Mouse (Mus musculus): Measurements from ENCODE around the gene Npy.

Npy gene

DNA sequence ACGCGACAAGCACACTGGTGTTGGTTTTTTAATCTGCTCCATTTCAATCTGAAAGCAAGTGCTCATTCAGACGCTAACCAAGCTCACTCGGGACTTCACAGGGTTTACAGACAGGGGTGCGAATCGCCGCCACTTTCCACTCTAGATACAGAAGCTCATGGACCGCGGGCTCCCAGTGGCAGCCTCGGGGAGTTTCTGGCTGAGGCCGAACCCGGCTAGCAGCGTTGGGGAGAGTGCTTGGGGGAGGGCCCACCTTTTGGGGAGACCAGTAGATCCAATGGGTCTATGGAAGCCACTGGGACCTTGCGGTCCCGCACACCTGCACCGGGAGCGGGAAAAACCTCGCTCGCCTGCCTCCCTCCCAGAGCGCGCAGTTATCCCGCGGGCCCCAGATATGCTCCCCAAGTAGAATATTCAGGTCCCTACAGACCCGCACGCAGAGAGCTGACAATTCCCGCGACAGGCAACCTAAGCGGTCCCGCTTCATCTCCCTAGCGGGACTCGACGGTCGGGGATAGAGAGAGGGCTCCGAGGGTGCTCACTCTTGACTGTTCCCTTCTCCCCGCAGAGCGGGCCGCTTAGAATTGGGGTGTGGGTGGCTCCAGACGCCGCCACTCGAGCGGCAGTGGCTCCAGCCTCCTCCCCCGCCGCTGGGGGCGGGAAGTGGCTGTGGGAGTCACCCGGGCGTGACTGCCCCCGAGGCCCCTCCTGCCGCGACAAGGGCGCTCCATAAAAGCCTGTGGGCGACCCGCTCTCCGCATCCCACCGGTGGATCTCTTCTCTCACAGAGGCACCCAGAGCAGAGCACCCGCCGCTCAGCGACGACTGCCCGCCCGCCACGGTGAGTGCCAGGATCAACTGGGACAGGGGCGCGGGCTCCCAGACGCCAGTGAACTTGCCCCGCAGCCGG, at the start of gene Npy:
Npy (plus strand) TSS at position 750 of the 910 bp plus-strand sequence.
- peak; percentile 28 for DNase-seq

DNA sequence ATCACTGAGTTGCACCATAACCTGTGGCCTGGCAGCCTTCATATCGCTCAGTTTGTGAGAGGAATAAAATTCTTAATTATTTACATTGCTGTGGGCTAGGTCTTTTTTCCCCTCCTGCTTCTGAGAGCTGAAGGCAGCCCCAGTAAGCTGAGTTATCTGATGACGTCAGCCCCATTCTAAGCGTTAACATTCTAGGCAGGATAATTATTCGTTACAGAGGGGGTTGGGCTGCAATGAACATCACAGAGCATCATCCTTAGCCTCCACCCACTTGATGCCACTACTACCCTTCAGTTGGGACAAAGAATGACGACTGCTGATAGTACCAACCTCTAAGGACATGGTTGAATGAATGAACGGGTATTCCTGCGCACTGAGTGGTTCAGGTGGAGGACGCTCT, 47.5 kb upstream of the Npy start:
- DNase-seq: no peak

DNA sequence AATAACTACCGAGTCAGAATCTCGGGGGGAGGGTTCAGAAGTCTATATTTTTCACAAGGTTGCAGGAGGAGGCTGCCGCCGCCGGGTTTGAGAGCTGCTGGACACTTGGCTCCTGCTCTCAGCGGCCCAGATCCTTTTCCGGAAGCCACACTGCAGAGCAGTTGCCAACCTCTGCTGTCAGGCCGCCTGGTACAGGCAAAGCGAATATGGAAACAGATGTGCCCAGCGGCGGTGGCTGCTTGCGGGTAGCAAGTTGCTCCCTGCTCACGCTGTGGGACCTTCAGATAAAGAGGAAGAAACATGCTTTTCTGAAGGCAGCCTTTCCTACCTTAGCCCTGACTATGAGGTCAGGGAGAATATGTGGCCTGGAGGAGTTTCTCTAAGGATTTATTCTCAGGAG, 44.4 kb upstream of the Npy start:
- DNase-seq: no peak

DNA sequence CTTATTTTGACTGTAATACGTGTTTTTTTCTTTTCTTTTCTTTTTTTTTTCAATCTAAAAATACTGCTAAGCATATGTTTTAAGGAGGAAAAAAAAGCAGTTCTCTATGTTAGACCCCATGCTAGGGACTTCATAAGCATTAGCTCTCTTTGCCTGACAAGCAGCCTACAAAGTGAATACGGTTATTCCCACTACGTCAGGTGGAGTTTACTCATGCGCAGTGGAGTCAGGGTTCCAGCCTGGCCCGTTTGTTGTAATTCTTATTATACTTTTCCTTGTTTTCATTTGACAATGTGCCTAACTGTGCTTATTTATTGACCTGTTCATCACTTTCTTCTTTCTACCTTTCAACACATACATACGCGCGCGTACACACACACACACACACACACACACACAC, 43.8 kb upstream of the Npy start:
- no peak for DNase-seq

DNA sequence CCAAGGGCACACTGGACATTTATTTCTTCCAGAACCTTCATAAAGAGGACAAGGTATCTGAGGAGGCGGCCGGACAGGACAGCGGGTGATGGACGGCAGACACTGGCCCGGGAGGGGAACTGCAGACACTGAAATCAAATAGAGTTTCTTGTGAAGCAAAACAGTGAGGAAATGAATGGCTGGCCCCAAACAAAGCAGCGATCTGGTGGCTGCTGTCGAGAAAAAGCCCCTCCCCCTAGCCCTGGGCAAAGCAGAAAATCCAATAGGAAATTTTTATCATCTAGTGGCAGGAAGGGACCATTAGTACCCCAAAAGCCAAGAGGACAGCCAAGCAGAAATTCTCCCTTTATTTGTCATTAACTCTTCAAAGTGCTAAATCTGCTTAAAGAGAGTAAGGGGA, 42.9 kb upstream of the Npy start:
- no peak for DNase-seq

DNA sequence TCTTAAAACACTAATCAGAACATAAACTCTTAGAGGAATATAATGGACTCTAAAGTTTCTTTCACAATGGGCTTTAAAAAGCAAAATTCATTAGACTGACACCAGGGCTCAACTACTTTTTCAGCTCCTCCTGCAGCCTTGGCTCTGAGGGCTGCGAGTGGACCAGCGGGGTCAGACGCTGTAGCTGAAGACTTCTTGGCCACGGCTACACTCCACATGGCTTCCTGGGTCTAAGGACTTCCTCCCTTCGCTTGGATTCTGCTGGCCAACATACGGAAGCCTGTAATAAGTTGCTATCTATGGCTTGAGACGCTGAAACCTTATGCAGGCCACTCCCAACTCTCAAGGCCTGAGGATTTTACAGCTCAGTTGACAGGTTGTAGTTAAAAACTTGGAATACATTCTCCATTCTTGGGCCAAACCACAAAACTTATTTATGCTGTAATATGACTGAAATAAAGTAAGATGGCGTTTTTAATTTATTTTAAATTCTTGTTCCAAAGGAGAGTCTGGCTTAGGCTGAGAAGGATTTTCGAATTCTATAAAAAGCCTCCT, 41.6 kb upstream of the Npy start:
- DNase-seq: no peak

DNA sequence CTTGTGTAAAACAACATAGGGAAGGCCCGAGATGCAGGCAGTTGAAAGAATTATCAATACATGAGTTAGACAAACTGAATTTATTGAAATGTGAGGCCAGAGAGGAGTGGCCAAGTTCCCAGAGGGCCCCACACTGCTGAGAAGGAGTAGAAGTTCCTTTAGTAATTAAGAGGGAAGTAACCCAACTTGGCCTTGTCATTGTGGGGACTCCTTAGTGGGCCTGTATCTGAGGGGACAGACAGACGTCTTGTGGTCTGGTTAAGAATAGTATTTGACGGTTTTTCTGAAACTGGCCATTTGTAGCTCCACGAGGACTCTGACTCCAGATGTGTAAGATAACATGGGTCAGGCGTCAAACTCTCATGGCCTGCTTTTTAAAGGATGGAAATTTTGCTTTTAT, 40.7 kb upstream of the Npy start:
- no peak for DNase-seq

DNA sequence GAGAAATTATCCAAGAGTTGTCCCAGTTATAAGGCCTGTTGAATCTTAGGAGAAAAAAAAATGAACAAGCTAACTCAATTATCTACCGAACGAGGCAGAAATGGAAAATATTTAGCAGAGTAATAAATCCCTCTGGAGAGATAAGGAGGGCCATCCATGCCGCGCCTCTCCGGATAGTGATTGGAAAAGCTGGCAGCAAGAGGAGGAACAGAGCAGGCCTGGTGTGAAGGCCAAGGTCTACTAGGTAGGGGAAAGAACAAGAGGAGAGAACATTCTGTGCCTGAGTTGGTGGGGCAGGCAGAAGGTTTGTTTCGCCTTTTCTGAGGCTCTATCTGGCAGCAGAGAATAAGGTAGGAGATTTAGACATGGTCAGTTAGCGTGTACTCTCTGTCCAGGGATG, 39.8 kb upstream of the Npy start:
- no peak for DNase-seq

DNA sequence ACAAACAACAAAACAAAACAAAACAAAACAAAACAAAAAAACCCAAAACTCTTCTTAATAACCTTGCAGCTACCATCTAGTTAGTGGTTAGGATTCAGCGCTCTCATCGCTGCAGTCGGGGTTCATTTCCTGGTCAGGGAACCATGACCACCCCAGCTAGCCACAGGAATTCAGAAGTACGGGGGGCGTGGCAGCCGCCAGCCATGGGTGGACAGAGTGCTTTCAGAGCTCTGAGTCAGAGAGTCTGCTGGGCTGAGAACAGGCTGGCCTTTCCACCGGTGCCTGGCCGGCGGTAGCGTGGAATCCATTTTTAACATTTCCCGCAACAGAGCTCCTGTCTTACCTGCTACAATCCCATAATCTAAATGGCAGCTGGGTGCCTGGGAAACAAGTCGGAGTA, 30.0 kb upstream of the Npy start:
- DNase-seq: no peak

DNA sequence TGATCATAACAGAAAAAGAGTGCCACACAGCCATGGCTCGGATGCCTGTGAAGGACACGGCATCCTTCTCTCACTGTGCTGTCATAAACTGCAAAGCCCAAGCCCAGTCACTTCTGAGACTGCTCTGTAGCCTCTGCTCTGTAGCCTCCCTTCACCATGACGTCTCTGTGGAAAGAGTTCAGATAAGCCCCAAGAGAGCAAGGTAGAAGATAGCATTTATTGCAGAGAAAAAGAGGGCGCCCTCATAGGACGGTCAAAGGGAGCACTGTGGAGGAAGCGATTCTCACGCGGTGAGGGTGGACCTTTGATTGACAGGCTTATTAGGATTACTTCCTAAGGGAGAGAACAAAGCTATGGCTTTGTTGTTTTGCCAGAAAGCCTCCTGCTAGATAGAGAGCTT, 18.4 kb upstream of the Npy start:
- no peak for DNase-seq

DNA sequence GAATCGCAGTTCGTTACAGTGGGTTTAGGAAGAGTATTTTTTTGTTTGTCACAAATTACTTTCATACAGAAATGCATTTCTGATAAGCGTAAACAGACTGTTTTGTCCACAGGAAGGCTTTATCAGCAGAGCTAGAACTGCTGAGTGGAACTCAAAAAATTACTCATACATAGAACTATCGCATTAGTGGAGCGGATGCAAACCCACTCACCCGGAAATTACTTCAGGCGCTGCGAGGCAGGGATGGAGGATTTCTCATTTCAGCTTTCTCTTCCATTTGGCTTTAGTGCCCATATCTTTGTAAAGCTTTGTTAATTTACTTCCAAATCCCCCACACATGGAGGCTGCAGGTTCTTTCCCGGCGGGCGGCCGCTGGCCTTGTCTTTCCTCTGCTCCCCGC, 14.4 kb upstream of the Npy start:
- no peak for DNase-seq

DNA sequence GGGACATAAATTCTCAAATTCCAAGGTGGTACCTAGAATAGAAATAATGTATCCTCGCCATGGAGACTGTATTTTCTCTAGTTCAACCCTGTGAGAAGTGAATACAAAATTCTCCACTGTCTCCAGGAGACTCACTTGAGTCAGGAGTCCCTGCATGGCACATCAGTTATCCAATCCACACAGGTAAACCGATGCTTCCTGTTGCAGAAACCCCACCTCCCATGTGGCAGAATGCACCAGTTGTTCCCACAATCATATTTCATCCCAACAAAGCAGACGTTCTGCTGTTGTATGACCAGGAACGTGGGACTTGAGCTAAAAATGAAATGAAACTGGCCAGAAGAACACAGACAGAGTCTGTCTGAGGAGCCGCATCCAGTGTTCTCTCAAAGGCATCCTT, 5.3 kb upstream of the Npy start:
- peak; percentile 24 for DNase-seq

DNA sequence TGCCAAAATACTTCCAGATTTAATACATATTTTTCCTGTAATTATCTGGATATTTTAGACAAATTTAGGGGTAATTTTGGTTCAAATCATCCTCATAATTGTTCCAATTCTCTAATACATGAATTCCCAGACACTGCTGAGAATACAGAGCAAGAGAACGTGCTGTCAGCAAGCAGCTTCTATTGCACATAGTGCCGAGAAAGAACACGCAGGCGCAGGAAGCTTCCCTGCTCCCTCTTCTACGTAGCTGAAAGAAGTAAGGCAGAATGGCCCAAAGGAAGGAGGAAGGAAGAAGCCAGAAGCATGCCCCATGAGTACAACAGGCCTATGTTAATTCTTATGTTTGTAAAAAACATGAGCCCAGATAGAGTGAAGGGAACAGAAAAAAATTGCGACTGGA, 4.9 kb upstream of the Npy start:
- DNase-seq: no peak

DNA sequence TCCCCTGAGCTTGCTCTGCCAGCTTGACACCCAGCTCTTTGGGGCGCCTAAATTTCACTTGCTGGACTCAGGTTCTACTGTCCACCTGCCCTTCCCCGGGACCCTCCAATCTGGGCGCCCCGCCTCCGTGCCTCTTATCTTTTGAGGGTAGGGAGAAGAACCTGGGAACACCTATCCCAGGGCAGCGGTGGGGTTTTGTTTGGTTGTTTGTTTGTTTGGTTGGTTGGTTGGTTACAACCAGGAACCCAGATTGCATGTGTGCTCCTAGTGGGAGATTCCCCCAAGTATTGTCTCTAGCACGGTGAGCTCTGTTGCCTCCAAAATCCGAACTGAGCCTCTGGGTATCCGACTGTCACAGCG, 341 bp downstream of the Npy start:
- no peak for DNase-seq

DNA sequence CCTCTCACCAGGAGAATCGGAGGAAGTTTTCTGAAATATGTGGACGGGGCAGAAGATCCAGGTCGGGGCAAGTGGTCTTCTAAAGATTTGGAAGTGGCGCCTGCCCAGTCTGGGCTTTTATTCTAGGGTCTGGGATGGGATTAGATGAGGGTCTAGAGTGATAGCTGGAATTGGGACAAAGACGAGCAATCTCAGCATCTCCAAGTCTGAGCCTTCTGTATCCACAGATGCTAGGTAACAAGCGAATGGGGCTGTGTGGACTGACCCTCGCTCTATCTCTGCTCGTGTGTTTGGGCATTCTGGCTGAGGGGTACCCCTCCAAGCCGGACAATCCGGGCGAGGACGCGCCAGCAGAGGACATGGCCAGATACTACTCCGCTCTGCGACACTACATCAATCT, 861 bp downstream of the Npy start:
- no peak for DNase-seq

DNA sequence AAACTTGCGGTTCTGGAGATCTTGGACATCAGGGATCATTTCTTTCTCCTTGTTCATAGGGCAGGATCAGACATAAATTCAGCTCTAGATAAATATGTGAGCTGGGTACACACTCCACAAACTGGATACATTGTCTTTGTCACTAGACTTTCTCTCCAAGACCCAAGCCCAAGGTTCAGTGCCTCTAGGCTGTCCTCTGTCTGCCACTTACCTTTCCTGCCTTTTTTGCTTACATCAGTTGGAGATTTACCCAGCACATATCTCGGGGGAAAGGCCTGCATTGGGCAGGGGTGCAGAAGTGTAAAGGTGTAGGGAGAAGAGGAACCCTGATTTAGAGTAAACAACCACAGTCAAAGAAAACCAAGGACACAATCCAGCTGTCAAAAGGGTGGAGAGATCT, 1.3 kb downstream of the Npy start:
- no peak for DNase-seq

DNA sequence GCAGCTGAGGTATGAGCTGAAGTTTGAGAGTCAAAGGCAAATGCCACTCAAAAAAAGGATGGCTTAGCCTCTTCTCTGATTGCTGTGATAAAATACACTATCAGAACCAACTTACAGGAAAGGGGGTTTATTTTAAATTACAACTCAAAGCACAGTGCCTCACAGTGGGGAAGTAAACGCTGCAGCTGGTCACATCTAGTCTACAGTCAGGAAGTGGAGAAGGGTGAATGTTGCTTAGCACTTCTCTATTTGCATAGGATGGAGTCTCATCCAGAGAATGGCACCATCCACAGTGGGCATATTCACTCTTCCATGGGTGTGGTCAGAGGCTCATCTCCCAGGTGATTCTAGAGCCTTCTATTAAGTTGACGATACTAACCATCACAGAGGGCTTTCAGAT, 9.1 kb downstream of the Npy start:
- DNase-seq: no peak

DNA sequence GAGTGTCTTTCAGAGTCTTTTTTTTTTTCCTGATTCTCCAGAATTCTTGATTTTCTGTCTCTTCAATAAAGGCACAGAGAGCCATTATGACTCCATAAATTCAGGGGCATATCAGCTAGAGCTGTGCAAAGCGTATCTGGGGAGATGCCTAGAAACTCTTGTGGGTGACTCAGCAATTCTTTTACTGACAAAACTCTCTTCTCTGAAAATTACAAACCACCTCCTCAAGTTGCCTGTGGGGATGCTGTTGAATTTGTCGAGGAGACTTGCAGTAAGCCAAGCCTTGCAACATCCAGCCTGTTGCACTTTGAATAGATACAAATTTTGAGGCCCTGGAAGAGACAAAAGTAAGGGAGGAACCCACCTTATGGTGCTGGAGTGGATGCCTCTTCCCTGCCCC, 34.3 kb downstream of the Npy start:
- peak; percentile 6 for DNase-seq

DNA sequence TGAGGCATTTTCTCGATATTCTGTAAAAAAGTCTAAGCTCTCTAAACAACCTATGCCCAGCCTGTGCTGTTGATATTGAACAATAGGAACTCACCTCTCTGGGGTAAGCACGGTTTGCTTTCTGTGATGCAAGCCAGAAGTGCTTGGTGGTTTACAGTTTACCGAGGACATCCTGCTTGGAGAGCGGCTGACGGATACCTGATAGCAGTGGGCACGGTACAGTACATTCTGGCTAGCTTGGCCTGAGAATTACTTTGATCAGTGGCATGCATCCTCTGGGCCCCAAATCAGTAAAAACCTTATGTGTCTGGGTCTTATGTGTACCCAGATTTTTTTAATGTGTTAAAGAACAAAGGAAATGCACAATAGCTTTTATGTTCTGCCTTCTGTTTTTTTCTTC, 45.1 kb downstream of the Npy start:
- DNase-seq: no peak

DNA sequence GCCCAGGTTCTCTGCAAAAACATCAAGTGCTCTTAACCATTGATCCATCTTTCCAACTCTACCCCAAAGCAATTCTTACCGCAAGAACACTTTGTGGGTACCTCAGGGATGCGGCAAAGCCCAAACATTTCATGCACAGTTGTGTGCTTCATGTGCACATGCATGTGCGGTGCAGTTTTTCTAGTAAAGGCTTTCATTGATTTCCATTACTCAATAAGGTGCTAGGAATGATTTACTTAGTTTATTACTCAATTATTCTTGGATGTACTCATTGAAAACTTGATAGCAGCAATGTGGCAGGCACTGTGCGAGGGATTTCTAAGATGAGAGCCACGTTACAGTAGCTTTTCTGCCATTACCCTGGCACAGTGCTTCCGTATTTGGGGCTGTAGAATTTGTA, 48.6 kb downstream of the Npy start:
- DNase-seq: no peak

DNA sequence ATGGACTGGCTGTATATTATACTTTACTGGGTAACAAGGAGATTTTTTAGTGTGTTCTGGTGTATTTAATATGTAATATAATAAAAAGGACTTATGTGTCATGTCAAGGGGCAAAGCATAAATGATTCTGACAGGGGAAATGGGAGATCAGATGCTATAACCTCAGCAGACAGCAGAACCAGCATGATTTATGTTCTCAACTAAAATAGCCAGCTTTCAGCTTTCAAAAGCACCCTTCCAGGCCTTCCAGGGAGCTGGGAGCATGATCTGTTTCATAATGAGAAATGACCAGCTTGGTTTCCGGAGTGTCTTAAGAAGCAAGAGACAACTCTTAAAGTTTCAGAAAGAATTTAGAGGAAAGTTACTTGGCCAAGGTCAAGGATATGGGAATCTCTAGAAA, 51.0 kb downstream of the Npy start:
- DNase-seq: no peak

DNA sequence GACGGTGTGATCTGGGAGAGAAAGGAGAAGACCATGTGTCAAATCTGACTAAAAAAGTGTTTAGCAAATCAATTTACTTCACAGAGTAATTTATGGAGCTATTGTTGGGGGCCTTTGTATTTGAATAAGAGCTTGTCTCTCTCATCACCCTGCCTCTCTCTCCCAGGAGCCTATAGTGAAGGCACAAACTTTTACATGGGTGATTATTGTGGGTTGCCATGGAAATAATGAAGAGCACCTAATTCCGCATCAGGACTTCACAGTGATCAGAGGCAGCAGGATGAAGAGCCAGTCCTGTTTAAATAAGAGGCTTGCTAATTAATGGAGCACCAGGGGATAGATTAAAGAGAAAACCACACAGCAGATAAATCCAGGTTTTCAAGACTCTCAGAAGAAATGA, 52.6 kb downstream of the Npy start:
- no peak for DNase-seq

DNA sequence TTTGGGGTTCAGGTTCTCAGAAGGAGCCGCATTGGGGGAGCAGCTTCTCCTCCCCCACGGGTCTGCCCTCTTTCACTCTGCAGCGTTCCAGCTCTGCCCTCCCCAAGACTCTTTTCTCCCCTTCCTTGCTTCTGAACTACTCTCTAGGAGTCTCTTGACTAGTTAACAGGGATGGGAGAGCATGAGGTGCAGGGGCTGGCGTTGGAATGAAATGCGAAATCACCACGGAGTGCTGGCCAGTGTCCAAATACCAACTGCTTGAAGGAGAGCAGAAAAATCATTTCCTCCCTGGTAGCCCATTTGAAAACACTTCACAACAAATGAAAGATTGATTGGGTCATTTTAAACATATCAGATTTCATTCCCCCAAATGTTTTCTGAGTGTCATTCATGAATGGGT, 53.3 kb downstream of the Npy start:
- DNase-seq: no peak

Data from right cerebral cortex, postnatal 25 days (tissue).